Mouse (Mus musculus): ENCODE measurements at regions not wholly inside any gene's neighbourhood (a gene's known extent, or its start where the extent isn't known, plus 50 kb on each side); places are given as distances from the start of the nearest gene placed in this dataset.

DNA sequence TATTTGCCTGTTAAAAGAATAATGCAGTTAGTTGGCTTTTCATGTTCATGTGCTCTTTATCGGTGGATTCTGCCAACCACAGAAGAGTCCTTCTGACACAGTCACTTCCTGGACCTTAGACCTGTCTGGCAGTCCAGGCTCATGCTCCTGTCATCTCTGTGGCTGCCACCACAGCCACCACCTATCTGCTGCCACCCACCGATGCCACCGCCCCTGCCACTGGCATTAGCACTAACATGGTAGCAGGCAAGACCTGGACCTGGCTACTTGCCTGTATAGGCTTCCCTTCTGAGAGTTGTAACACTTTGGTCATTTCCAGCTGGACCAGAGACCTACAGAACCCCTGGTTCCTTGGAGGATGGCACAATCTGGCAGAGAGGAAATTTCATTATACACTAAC is 86.2 kb upstream of the Zfp462 start:
- H3K27ac ChIP-seq (ENCODE audit: insufficient read depth, low read depth, low read length) = no peak overlapping the region
- 97% methylated on average over 3 of the region's 3 CpGs for WGBS
- no peaks in the 10 kb centered on the region for H3K4me1 ChIP-seq (ENCODE audit: control insufficient read depth, insufficient read depth, low read length)
- H3K4me3 ChIP-seq (ENCODE audit: insufficient read depth, low read depth, low read length) = no peak overlapping the region
- TF ChIP-seq CTCF (IDR thresholded peaks at IDR 0.05; ENCODE audit: insufficient read depth, low read depth, low read length) = no peak
- TF ChIP-seq POLR2A (IDR thresholded peaks at IDR 0.05; ENCODE audit: insufficient read depth, low read depth, low read length) = no peak

DNA sequence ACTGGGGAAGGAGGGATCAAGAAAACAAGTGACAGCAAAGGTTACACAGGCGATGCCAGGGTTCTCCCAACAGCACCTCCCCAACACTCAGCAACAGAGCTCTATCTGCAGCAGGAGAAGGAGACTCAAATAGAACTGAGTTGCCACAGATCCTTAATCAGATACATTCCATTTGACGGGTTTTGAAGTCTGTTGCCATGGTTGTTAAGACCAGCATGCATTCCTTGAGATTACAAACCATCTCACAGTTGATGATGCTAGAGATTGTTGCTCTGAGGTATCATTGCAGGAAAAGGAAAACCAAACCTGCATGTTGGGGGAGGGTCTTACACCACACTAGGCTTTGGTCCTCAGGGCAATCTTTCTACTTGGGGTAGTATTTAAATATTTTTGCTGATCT is 78.8 kb upstream of the Zfp462 start:
- TF ChIP-seq POLR2A (IDR thresholded peaks at IDR 0.05; ENCODE audit: insufficient read depth, low read depth, low read length) (no peak), CTCF (IDR thresholded peaks at IDR 0.05; ENCODE audit: insufficient read depth, low read depth, low read length) (no peak)
- Histone ChIP-seq H3K4me1 (ENCODE audit: control insufficient read depth, insufficient read depth, low read length) (no peaks in the 10 kb centered on the region), H3K4me3 (ENCODE audit: insufficient read depth, low read depth, low read length) (no peak overlapping the region), H3K27ac (ENCODE audit: insufficient read depth, low read depth, low read length) (no peak overlapping the region; the same call in 1 of the 2 replicates)
- WGBS = 39% methylated on average over 2 of the region's 2 CpGs

DNA sequence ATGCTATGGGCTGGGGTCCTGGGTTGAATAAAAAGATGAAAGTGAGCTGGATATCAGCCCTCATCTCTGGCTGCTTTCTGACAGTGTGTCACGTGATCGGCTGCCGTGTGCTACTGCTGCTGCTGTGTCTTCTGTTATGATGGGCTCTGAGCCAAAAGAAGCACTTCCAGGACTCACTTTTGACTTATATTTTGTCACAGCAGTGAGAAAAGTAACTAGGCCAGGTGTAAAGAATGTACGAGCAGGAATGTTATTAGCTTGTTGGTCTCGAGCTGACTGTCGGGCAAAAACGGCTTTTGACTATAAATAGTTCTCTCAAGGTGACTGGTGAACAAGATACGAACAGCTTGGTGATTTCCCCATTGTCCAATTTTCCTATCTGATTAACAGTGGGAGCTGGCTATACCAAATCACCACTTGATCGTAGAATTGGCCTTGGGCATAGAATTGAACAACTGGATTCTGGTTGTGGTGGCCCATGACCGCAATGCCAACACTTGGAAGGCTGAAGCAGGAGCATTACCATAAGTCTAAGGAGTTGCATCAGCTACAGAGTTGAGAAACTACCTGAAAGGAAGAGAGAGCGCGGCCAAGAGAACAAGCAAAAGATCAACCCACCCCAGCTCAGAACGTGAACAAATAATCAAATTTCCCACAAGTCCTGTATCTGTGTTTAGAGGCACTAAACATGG is 70.6 kb upstream of the Zfp462 start:
- H3K27ac ChIP-seq (ENCODE audit: insufficient read depth, low read depth, low read length) = no peak overlapping the region
- 88% methylated on average over 13 of the region's 13 CpGs for WGBS
- no peaks in the 10 kb centered on the region for H3K4me1 ChIP-seq (ENCODE audit: control insufficient read depth, insufficient read depth, low read length)
- no peak overlapping the region for H3K4me3 ChIP-seq (ENCODE audit: insufficient read depth, low read depth, low read length)
- no peak for TF ChIP-seq POLR2A (IDR thresholded peaks at IDR 0.05; ENCODE audit: insufficient read depth, low read depth, low read length)
- TF ChIP-seq CTCF (IDR thresholded peaks at IDR 0.05; ENCODE audit: insufficient read depth, low read depth, low read length) = no peak

DNA sequence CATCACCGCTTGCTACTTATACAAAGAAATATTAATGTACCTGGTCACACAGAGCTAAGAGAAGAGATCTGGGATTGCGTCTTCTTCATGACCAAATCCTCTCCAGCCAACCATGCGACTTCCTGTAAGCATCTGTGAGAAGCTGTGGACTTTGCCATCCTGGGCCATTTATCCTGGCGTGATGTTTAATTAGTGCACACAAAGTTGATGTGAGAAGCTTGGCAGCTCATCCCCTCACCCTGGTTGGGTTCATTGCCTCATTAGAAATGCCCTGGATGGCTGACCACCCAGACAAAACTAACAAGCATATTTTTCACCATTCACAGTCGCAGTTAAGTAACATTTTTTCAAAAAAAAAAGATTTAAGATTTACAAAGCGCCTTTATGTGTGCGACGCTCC is 69.3 kb upstream of the Zfp462 start:
- 88% methylated on average over 8 of the region's 8 CpGs for whole genome bisulfite sequencing
- Histone ChIP-seq H3K4me3 (ENCODE audit: insufficient read depth, low read depth, low read length) (no peak overlapping the region), H3K27ac (ENCODE audit: insufficient read depth, low read depth, low read length) (no peak overlapping the region), H3K4me1 (ENCODE audit: control insufficient read depth, insufficient read depth, low read length) (no peaks in the 10 kb centered on the region)
- no peak for TF ChIP-seq POLR2A (IDR thresholded peaks at IDR 0.05; ENCODE audit: insufficient read depth, low read depth, low read length)
- no peak for TF ChIP-seq CTCF (IDR thresholded peaks at IDR 0.05; ENCODE audit: insufficient read depth, low read depth, low read length)

DNA sequence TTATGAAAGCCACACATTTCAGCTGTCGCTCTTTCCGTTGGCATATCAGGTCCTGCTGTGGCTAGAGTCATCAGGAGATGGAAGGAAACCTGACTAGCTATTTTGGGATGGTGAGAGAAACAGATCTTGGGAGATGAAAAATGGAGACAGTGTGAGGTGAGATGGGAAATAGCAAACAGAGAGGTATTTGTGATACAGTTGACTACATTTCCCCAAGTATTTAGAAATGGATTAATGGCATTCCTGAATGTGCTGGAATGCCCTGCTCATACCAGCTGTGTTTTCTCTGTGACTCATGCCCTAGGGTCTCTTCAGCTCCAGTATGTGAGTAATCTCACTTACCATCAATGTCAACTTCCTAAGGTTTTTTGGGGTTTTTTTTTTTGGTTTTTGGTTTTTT is 67.5 kb upstream of the Zfp462 start:
- no peaks in the 10 kb centered on the region for H3K4me1 ChIP-seq (ENCODE audit: control insufficient read depth, insufficient read depth, low read length)
- H3K27ac ChIP-seq (ENCODE audit: insufficient read depth, low read depth, low read length) = no peak overlapping the region
- no peak overlapping the region for H3K4me3 ChIP-seq (ENCODE audit: insufficient read depth, low read depth, low read length)
- WGBS = 88% methylated on average over 2 of the region's 2 CpGs
- TF ChIP-seq CTCF (IDR thresholded peaks at IDR 0.05; ENCODE audit: insufficient read depth, low read depth, low read length) (no peak), POLR2A (IDR thresholded peaks at IDR 0.05; ENCODE audit: insufficient read depth, low read depth, low read length) (no peak)

DNA sequence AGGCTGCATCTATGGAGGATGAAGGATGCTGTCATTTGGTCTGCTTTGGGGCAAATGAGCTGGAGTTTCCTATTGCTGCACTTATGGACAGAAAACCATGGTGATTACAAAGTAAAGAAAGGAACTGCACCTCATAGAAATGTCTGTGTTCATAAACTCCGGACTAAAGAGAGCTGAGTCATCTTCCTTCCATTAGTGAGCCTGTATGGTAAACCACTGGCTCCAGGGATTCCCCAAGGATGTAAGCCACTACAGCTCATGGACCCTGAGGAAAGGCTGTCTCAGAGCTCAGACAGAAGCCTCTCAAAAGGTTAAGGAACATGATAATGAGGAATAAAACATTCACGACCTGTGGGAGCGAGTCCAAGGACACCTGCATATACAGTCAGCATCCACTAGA is 66.3 kb upstream of the Zfp462 start:
- TF ChIP-seq POLR2A (IDR thresholded peaks at IDR 0.05; ENCODE audit: insufficient read depth, low read depth, low read length) (no peak), CTCF (IDR thresholded peaks at IDR 0.05; ENCODE audit: insufficient read depth, low read depth, low read length) (no peak)
- H3K4me3 ChIP-seq (ENCODE audit: insufficient read depth, low read depth, low read length) = no peak overlapping the region
- H3K27ac ChIP-seq (ENCODE audit: insufficient read depth, low read depth, low read length) = no peak overlapping the region

DNA sequence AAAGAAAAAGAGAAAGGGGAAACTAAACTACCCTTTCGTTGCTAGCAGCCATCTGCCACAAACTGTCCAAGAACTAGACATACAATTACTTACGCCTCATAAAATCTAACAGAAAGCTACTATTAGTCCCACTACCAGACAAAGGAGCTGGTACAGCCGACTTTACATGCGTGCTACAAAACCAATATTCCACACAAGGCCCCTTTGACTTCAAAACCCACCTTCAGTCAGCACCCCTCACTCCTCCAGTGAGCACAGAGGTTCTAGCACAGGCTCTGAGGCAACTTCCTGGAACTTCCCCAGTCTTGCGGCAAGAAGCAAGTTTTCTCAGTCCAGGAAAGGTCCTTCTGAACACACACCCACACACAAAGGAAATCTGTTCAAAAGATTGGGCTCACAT is 51.6 kb upstream of the Zfp462 start:
- Histone ChIP-seq H3K4me3 (ENCODE audit: insufficient read depth, low read depth, low read length) (no peak overlapping the region), H3K4me1 (ENCODE audit: control insufficient read depth, insufficient read depth, low read length) (0 out of 2 replicates have a peak, but pooled peaks cover 3% of the 10 kb centered on the region), H3K27ac (ENCODE audit: insufficient read depth, low read depth, low read length) (no peak overlapping the region)
- no peak for TF ChIP-seq POLR2A (IDR thresholded peaks at IDR 0.05; ENCODE audit: insufficient read depth, low read depth, low read length)
- no peak for TF ChIP-seq CTCF (IDR thresholded peaks at IDR 0.05; ENCODE audit: insufficient read depth, low read depth, low read length)
- WGBS = 51% methylated on average over 5 of the region's 5 CpGs

More for the DNA sequence above, 66.3 kb upstream of the Zfp462 start:
- H3K4me1 ChIP-seq (ENCODE audit: control insufficient read depth, insufficient read depth, low read length) = no peaks in the 10 kb centered on the region
- WGBS = 77% methylated on average over 3 of the region's 3 CpGs
